Mouse (Mus musculus) leukemia stem cell, adult 10-12 weeks (primary cell): ENCODE data around the gene Tfpi. TPM values are rescaled to one million over a fixed set of nuclear protein-coding genes. Genes with fewer than 3 reads are reported as not detected.

ENCODE experiments used
- polyA plus RNA-seq: library from polyadenylated mRNA; stranded (reverse); fragments of >175 nt; gene quantifications from 2 replicates; pipeline ENCODE4 v1.2.3, GENCODE M21; 2012; ENCODE audit warnings: low replicate concordance

Tfpi gene
- polyA plus RNA-seq: 0.81 TPM in 1 of 2 replicates, not detected in the other

GRCm38 (mm10) chr2:84476577-84476976, at the start of gene Tfpi:
Gene Tfpi, minus strand, starts transcription at chr2:84476775.

GRCm38 (mm10) chr2:84425138-84425537, 51.4 kb downstream of the Tfpi start, which contains the start of gene Calcrl:
Gene Calcrl, minus strand, starts transcription at chr2:84425411.

Other genes with a start within 250 kb of the Tfpi start
- 0.86 and 2.1 TPM in 2 replicates for gene Calcrl, start 51.4 kb downstream of the Tfpi start, polyA plus RNA-seq
- gene Ctnnd1, start 174.0 kb upstream of the Tfpi start, polyA plus RNA-seq: 0.83 and 4.1 TPM in 2 replicates
- gene Btbd18, start 182.3 kb upstream of the Tfpi start, polyA plus RNA-seq: not detected in 2 replicates
- gene Selenoh, start 194.0 kb upstream of the Tfpi start, polyA plus RNA-seq: 101 and 122 TPM in 2 replicates
- gene Gm28635, start 201.3 kb upstream of the Tfpi start, polyA plus RNA-seq: not detected in 2 replicates
- gene Med19, start 201.6 kb upstream of the Tfpi start, polyA plus RNA-seq: 23.7 and 36.7 TPM in 2 replicates
- gene Tmx2, start 202.4 kb upstream of the Tfpi start, polyA plus RNA-seq: 2.7 and 4.2 TPM in 2 replicates
- gene Zdhhc5, start 238.4 kb upstream of the Tfpi start, polyA plus RNA-seq: 22.7 and 68.7 TPM in 2 replicates